Mouse (Mus musculus) heart, postnatal 0 days (tissue): Measurements from ENCODE around the gene Majin. TPM values are rescaled to one million over a fixed set of nuclear protein-coding genes. Genes with fewer than 3 reads are reported as not detected.

Experiments used
- ATAC-seq: fragments of 200-750 bp; cut with Nextera tagmentation; 2 replicates; pipeline ENCODE4 v1.8.0; 2017; ENCODE audit warnings: low read depth, moderate number of reproducible peaks, moderate library complexity; ENCODE audit not compliant: insufficient read depth
- DNase-seq: peaks from one replicate; pipeline ENCODE4 v3.0.0-alpha.2; 2016; ENCODE audit warnings: low spot score
- H3K27ac ChIP-seq: fragments of 300-500 bp; sonication (generic); 2 replicates; pipeline ENCODE4 v1.5.1; 2014; ENCODE audit warnings: low read depth, mild to moderate bottlenecking
- H3K27me3 ChIP-seq: fragments of 300-500 bp; sonication (generic); 2 replicates; pipeline ENCODE4 v1.6.1; 2014; ENCODE audit warnings: low read length, mixed read lengths; ENCODE audit not compliant: control insufficient read depth, insufficient read depth
- H3K36me3 ChIP-seq: fragments of 300-500 bp; sonication (generic); replicated peaks from 2 replicates; pipeline ENCODE4 v1.6.1; 2014; ENCODE audit warnings: low read length, mixed read lengths; ENCODE audit not compliant: control insufficient read depth, insufficient read depth
- H3K4me1 ChIP-seq: fragments of 300-500 bp; sonication (generic); 2 replicates; pipeline ENCODE4 v1.6.1; 2014; ENCODE audit warnings: antibody characterized with exemption; ENCODE audit not compliant: control insufficient read depth, insufficient read depth
- H3K4me2 ChIP-seq: fragments of 300-500 bp; sonication (generic); 2 replicates; pipeline ENCODE4 v1.6.1; 2014; ENCODE audit warnings: low read depth, mild to moderate bottlenecking, low read length, moderate library complexity
- H3K4me3 ChIP-seq: fragments of 300-500 bp; sonication (generic); 2 replicates; pipeline ENCODE4 v1.5.1; 2014; ENCODE audit warnings: low read depth, low read length
- H3K9ac ChIP-seq: fragments of 300-500 bp; sonication (generic); replicated peaks from 2 replicates; pipeline ENCODE4 v1.6.1; 2014; ENCODE audit warnings: low read depth, low read length, mixed read lengths
- H3K9me3 ChIP-seq: fragments of 300-500 bp; sonication (generic); replicated peaks from 2 replicates; pipeline ENCODE4 v1.6.1; 2016; ENCODE audit warnings: low read length; ENCODE audit not compliant: control insufficient read depth
- CTCF ChIP-seq: IDR thresholded peaks from 2 replicates; pipeline ENCODE4 v1.5.1; 2016; ENCODE audit warnings: antibody characterized with exemption, control low read depth, low read depth
- EP300 ChIP-seq: IDR thresholded peaks from 2 replicates; pipeline ENCODE4 v1.6.1; 2016; ENCODE audit warnings: antibody characterized with exemption, low read depth
- WGBS: fragments of 180-500 bp; shearing (Covaris S2); extraction: QIAGEN DNeasy Blood & Tissue Kit; methylation state at CpG from one replicate; pipeline ENCODE4 v1.1.7; 2014; 5-methylcytosine and 5-hydroxymethylcytosine counted together
- polyA plus RNA-seq: library from polyadenylated mRNA; unstranded; fragments of >200 nt; fragmentation: Nextera tagmentation; extraction: Ambion mirVana; gene quantifications from 2 replicates; pipeline ENCODE4 v1.2.1, GENCODE M21; 2015
- total RNA-seq: library from RNA; depleted of rRNA; stranded (reverse); fragments of >200 nt; gene quantifications from 2 replicates; pipeline ENCODE4 v1.2.3, GENCODE M21; 2014; ENCODE audit warnings: low replicate concordance

Gene Majin
- total and polyA plus RNA-seq, 2 experiments from 2014 or later: not detected

DNA sequence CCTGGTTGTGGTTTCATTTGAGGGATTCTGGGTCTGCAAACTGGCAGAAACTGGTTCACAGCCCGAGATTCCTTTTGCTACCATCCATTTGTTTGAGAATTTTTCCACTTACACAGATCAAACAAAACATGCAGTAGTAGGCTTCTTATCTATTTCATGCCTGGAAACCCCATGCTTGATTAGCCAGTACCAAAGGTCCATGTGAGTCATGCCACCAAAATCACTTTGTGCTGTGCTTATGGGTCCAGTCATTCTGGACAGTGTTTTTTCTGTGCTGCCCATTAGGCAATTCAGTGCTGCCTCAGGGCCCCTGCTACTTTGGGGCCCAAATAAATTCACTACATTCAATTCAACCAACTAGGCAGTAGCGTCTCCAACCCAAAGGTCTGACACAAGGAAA lies 20.1 kb downstream of the Majin start:
- ATAC-seq: no peak
- 69% methylated on average over 2 of the region's 2 CpGs for WGBS
- no peaks in the 10 kb centered on the region for H3K9me3 ChIP-seq
- no peaks in the 10 kb centered on the region for H3K4me1 ChIP-seq
- no peak for DNase-seq
- no peaks in the 10 kb centered on the region for H3K27me3 ChIP-seq
- H3K27ac ChIP-seq: no peak overlapping the region
- H3K36me3 ChIP-seq: no peaks in the 10 kb centered on the region
- TF ChIP-seq CTCF (no peak), EP300 (no peak)
- no peak overlapping the region for H3K4me3 ChIP-seq
- no peak overlapping the region for H3K9ac ChIP-seq
- no peak overlapping the region for H3K4me2 ChIP-seq

- ATAC-seq (no peak), DNase-seq (no peak)
- Histone ChIP-seq H3K4me3 (no peak overlapping the region), H3K36me3 (no peaks in the 10 kb centered on the region), H3K9ac (no peak overlapping the region), H3K4me2 (no peak overlapping the region), H3K27me3 (no peaks in the 10 kb centered on the region), H3K4me1 (no peaks in the 10 kb centered on the region), H3K9me3 (no peaks in the 10 kb centered on the region), H3K27ac (no peak overlapping the region)
- TF ChIP-seq CTCF (no peak), EP300 (no peak)
- 53% methylated on average over 5 of the region's 5 CpGs for WGBS
These were observed 22.5 kb downstream of the Majin start for GRCm38 (mm10) chr19:6206716-6207115.

DNA sequence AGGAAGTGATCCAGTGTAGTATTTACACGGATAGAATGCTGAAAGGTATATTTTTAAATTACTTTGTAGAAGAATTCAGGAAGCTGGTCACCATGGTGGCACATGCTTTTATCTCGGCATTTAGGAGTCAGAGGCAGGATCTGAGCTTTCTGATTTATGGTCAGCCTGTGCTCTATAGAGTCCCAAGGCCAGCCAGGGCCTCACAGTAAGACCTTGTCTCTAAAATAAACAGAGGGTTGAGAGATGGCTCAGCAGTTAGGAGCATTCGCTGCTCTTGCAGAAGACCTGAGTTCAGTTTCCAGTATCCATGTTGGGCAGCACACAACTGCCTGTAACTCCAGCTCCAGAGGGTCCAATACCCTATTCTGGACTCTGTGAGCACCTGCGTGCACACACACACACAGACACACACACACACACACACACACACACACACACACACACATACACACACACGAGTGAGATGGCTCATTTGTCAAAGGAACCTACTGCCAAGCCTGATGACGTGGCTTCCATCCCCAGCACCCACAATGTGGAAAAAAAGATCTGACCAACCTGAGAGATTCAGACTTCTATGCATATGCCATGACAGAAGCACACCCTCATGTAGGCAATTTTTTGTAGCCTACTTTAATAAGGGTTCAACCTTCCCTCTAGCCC lies 32.0 kb downstream of the Majin start:
- no peak for ATAC-seq
- 73% methylated on average over 6 of the region's 6 CpGs for WGBS
- H3K9ac ChIP-seq: no peak overlapping the region

GRCm38 (mm10) chr19:6218606-6219005 lies 34.4 kb downstream of the Majin start:
- Histone ChIP-seq H3K4me2 (no peak overlapping the region), H3K27me3 (no peaks in the 10 kb centered on the region), H3K36me3 (no peaks in the 10 kb centered on the region), H3K4me3 (no peak overlapping the region), H3K9ac (no peak overlapping the region), H3K4me1 (no peaks in the 10 kb centered on the region), H3K9me3 (no peaks in the 10 kb centered on the region), H3K27ac (no peak overlapping the region)
- DNase-seq: no peak
- TF ChIP-seq EP300 (no peak), CTCF (no peak)
- WGBS: 55% methylated on average over 6 of the region's 6 CpGs
- ATAC-seq: no peak

More for the DNA sequence above, 32.0 kb downstream of the Majin start:
- no peak overlapping the region for H3K27ac ChIP-seq
- no peak overlapping the region for H3K4me2 ChIP-seq
- no peak for DNase-seq
- no peaks in the 10 kb centered on the region for H3K9me3 ChIP-seq
- H3K36me3 ChIP-seq: no peaks in the 10 kb centered on the region
- no peak overlapping the region for H3K4me3 ChIP-seq
- no peaks in the 10 kb centered on the region for H3K27me3 ChIP-seq
- no peak for TF ChIP-seq EP300
- no peak for TF ChIP-seq CTCF
- H3K4me1 ChIP-seq: no peaks in the 10 kb centered on the region

- H3K4me2 ChIP-seq: no peak within 1 kb of the TSS
- H3K27me3 ChIP-seq: no peaks in the 10 kb centered on the region
- no peak within 1 kb of the TSS for H3K27ac ChIP-seq
- no peak within 1 kb of the TSS for H3K4me3 ChIP-seq
- ATAC-seq (no peak), DNase-seq (no peak)
- no peak for TF ChIP-seq CTCF
- no peak for TF ChIP-seq EP300
- peaks cover 35% of the 10 kb centered on the region for H3K36me3 ChIP-seq
- H3K4me1 ChIP-seq: no peaks in the 10 kb centered on the region
- no peak within 1 kb of the TSS for H3K9ac ChIP-seq
- WGBS: 40% methylated on average over 2 of the region's 2 CpGs
- H3K9me3 ChIP-seq: no peaks in the 10 kb centered on the region
These were observed 41.9 kb downstream of the Majin start, which contains the start of gene Gpha2 for GRCm38 (mm10) chr19:6226135-6226534. Gene Gpha2 (plus strand): TSS chr19:6226380.

DNA sequence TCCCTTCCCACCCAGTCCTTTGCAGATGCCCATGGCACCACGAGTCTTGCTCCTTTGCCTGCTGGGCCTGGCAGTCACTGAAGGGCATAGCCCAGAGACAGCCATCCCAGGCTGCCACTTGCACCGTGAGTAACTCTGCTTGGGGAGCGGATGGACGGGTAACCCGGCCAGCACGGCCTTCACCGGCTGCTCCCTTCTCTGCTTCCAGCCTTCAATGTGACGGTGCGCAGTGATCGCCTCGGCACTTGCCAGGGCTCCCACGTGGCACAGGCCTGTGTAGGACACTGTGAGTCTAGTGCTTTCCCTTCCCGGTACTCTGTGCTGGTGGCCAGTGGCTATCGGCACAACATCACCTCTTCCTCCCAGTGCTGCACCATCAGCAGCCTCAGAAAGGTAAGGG lies 42.6 kb downstream of the Majin start:
- Histone ChIP-seq H3K4me1 (no peaks in the 10 kb centered on the region), H3K9ac (no peak overlapping the region), H3K36me3 (peaks cover 42% of the 10 kb centered on the region), H3K4me3 (no peak overlapping the region), H3K4me2 (no peak overlapping the region), H3K9me3 (no peaks in the 10 kb centered on the region), H3K27ac (no peak overlapping the region), H3K27me3 (no peaks in the 10 kb centered on the region)
- WGBS: 88% methylated on average over 14 of the region's 14 CpGs
- DNase-seq (no peak), ATAC-seq (no peak)
- TF ChIP-seq EP300 (no peak), CTCF (no peak)
